Mouse (Mus musculus): ENCODE measurements at regions not wholly inside any gene's neighbourhood (a gene's known extent, or its start where the extent isn't known, plus 50 kb on each side); places are given as distances from the start of the nearest gene placed in this dataset.

- no peak for DNase-seq (ENCODE audit: low read depth, low spot score)
- TF ChIP-seq SIN3A (IDR thresholded peaks at IDR 0.05; ENCODE audit: low read length) (no peak), MYB (IDR thresholded peaks at IDR 0.05; ENCODE audit: low read depth, low read length) (no peak), GABPA (IDR thresholded peaks at IDR 0.05; ENCODE audit: low read depth, low read length) (no peak), POLR2AphosphoS2 (IDR thresholded peaks at IDR 0.05; ENCODE audit: low read length) (no peak), USF1 (IDR thresholded peaks at IDR 0.05; ENCODE audit: low read depth, low read length) (no peak)
- Histone ChIP-seq H3K4me1 (ENCODE audit: control insufficient read depth in 1 of 2, insufficient read depth in 2 of 2, low read length in 2 of 2) (no peaks in the 10 kb centered on the region), H3K9me3 (replicated peaks; ENCODE audit: insufficient read depth, low read length) (no peaks in the 10 kb centered on the region), H3K79me2 (ENCODE audit: control insufficient read depth, insufficient read depth, low read length, poor library complexity) (no peaks in the 10 kb centered on the region), H3K36me3 (ENCODE audit: control insufficient read depth in 1 of 2, insufficient read depth in 2 of 2, low read length in 2 of 2) (no peaks in the 10 kb centered on the region), H3K27ac (ENCODE audit: control insufficient read depth, low read depth, low read length) (no peak overlapping the region), H3K9ac (ENCODE audit: control insufficient read depth, low read depth, low read length, poor library complexity, severe bottlenecking) (no peak overlapping the region), H3K27me3 (ENCODE audit: control insufficient read depth in 1 of 2, insufficient read depth in 2 of 2, low read length in 2 of 2) (no peaks in the 10 kb centered on the region), H3K4me3 (ENCODE audit: control insufficient read depth in 1 of 2, insufficient read depth in 1 of 2, low read depth in 2 of 2, low read length in 2 of 2) (no peak overlapping the region)
These were observed 324.3 kb upstream of the Nrsn1 start for GRCm38 (mm10) chr13:25594629-25595028.

- Histone ChIP-seq H3K36me3 (ENCODE audit: control insufficient read depth in 1 of 2, insufficient read depth in 2 of 2, low read length in 2 of 2) (no peaks in the 10 kb centered on the region), H3K9me3 (replicated peaks; ENCODE audit: insufficient read depth, low read length) (no peaks in the 10 kb centered on the region), H3K9ac (ENCODE audit: control insufficient read depth, low read depth, low read length, poor library complexity, severe bottlenecking) (no peak overlapping the region), H3K4me3 (ENCODE audit: control insufficient read depth in 1 of 2, insufficient read depth in 1 of 2, low read depth in 2 of 2, low read length in 2 of 2) (no peak overlapping the region), H3K4me1 (ENCODE audit: control insufficient read depth in 1 of 2, insufficient read depth in 2 of 2, low read length in 2 of 2) (no peaks in the 10 kb centered on the region), H3K79me2 (ENCODE audit: control insufficient read depth, insufficient read depth, low read length, poor library complexity) (no peaks in the 10 kb centered on the region), H3K27me3 (ENCODE audit: control insufficient read depth in 1 of 2, insufficient read depth in 2 of 2, low read length in 2 of 2) (no peaks in the 10 kb centered on the region), H3K27ac (ENCODE audit: control insufficient read depth, low read depth, low read length) (no peak overlapping the region)
- TF ChIP-seq MAX (IDR thresholded peaks at IDR 0.05; ENCODE audit: low read length) (no peak), TAL1 (IDR thresholded peaks at IDR 0.05; ENCODE audit: low read length) (no peak), SIN3A (IDR thresholded peaks at IDR 0.05; ENCODE audit: low read length) (no peak), HCFC1 (IDR thresholded peaks at IDR 0.05; ENCODE audit: low read depth, low read length) (no peak), MAZ (IDR thresholded peaks at IDR 0.05; ENCODE audit: low read depth, low read length) (no peak), JUND (IDR thresholded peaks at IDR 0.05; ENCODE audit: low read depth, low read length) (no peak), CTCF (IDR thresholded peaks at IDR 0.05 in 2 of 3, conservative IDR thresholded peaks at IDR 0.05 in 1 of 3; ENCODE audit: control insufficient read depth in 1 of 3, insufficient read depth in 1 of 3, low read depth in 2 of 3, low read length in 3 of 3, poor library complexity in 1 of 3, severe bottlenecking in 1 of 3) (no peak), ETS1 (IDR thresholded peaks at IDR 0.05; ENCODE audit: low read depth, low read length) (no peak), ELF1 (IDR thresholded peaks at IDR 0.05; ENCODE audit: low read depth, low read length) (no peak)
- no peak for DNase-seq (ENCODE audit: low read depth, low spot score)
These were observed 300.3 kb upstream of the Nrsn1 start for GRCm38 (mm10) chr13:25570641-25571040.

- Histone ChIP-seq H3K4me3 (ENCODE audit: control insufficient read depth in 1 of 2, insufficient read depth in 1 of 2, low read depth in 2 of 2, low read length in 2 of 2) (no peak overlapping the region), H3K4me1 (ENCODE audit: control insufficient read depth in 1 of 2, insufficient read depth in 2 of 2, low read length in 2 of 2) (no peaks in the 10 kb centered on the region), H3K27me3 (ENCODE audit: control insufficient read depth in 1 of 2, insufficient read depth in 2 of 2, low read length in 2 of 2) (no peaks in the 10 kb centered on the region), H3K79me2 (ENCODE audit: control insufficient read depth, insufficient read depth, low read length, poor library complexity) (no peaks in the 10 kb centered on the region), H3K9me3 (replicated peaks; ENCODE audit: insufficient read depth, low read length) (no peaks in the 10 kb centered on the region), H3K36me3 (ENCODE audit: control insufficient read depth in 1 of 2, insufficient read depth in 2 of 2, low read length in 2 of 2) (no peaks in the 10 kb centered on the region), H3K27ac (ENCODE audit: control insufficient read depth, low read depth, low read length) (no peak overlapping the region), H3K9ac (ENCODE audit: control insufficient read depth, low read depth, low read length, poor library complexity, severe bottlenecking) (no peak overlapping the region)
- TF ChIP-seq CTCF (IDR thresholded peaks at IDR 0.05 in 2 of 3, conservative IDR thresholded peaks at IDR 0.05 in 1 of 3; ENCODE audit: control insufficient read depth in 1 of 3, insufficient read depth in 1 of 3, low read depth in 2 of 3, low read length in 3 of 3, poor library complexity in 1 of 3, severe bottlenecking in 1 of 3) (peak; percentile 54 to 75 (median 68); a peak in 5 of 6 replicates), TAL1 (IDR thresholded peaks at IDR 0.05; ENCODE audit: low read length) (no peak), CHD1 (IDR thresholded peaks at IDR 0.05; ENCODE audit: low read depth, low read length) (no peak), MEF2A (IDR thresholded peaks at IDR 0.05; ENCODE audit: extremely low read depth, insufficient replicate concordance, low read depth, low read length, poor library complexity, severe bottlenecking) (no peak), GABPA (IDR thresholded peaks at IDR 0.05; ENCODE audit: low read depth, low read length) (no peak), RAD21 (IDR thresholded peaks at IDR 0.05; ENCODE audit: low read depth, low read length) (peak; percentile 84), POLR2A (IDR thresholded peaks at IDR 0.05; ENCODE audit: control insufficient read depth in 1 of 2, insufficient read depth in 1 of 2, low read depth in 1 of 2, low read length in 2 of 2, poor library complexity in 1 of 2) (no peak), POLR2AphosphoS5 (IDR thresholded peaks at IDR 0.05; ENCODE audit: borderline replicate concordance, low read depth, low read length) (no peak), SIN3A (IDR thresholded peaks at IDR 0.05; ENCODE audit: low read length) (no peak), MXI1 (IDR thresholded peaks at IDR 0.05; ENCODE audit: low read depth, low read length) (no peak), SMC3 (IDR thresholded peaks at IDR 0.05; ENCODE audit: low read depth, low read length) (peak; percentile 71), EP300 (IDR thresholded peaks at IDR 0.05; ENCODE audit: low read depth in 1 of 2, low read length in 2 of 2) (no peak), ZC3H11A (IDR thresholded peaks at IDR 0.05; ENCODE audit: low read depth, low read length) (peak; percentile 53), MAFK (IDR thresholded peaks at IDR 0.05; ENCODE audit: borderline replicate concordance, low read depth, low read length) (no peak)
- peak; percentile 45 for DNase-seq (ENCODE audit: low read depth, low spot score)
These were observed 292.4 kb upstream of the Nrsn1 start for GRCm38 (mm10) chr13:25562746-25563145.

Measured in MEL (cell line).